Mouse (Mus musculus): ENCODE measurements around the gene Cc2d1a. TPM values are rescaled to one million over a fixed set of nuclear protein-coding genes. Genes with fewer than 3 reads are reported as not detected.

Gene Cc2d1a
- polyA plus RNA-seq, 1 experiment: 18.0 TPM

- H3K27me3 ChIP-seq (ENCODE audit: control insufficient read depth, insufficient read depth, low read length, poor library complexity, severe bottlenecking): no peaks in the 10 kb centered on the region
- H3K4me3 ChIP-seq (ENCODE audit: low read depth, low read length): no peak overlapping the region
- H3K9ac ChIP-seq (ENCODE audit: low read depth, poor library complexity, severe bottlenecking): no peak overlapping the region
- H3K36me3 ChIP-seq (ENCODE audit: control insufficient read depth, insufficient read depth, low read length, poor library complexity, severe bottlenecking): peaks cover 10% of the 10 kb centered on the region
- TF ChIP-seq POLR2A (IDR thresholded peaks at IDR 0.05; ENCODE audit: insufficient read depth, low read length) (no peak), EP300 (IDR thresholded peaks at IDR 0.05; ENCODE audit: insufficient read depth, low read depth, low read length) (no peak), CTCF (IDR thresholded peaks at IDR 0.05; ENCODE audit: low read depth, low read length) (no peak)
- H3K9me3 ChIP-seq (replicated peaks; ENCODE audit: control insufficient read depth, insufficient read depth, low read length, poor library complexity, severe bottlenecking): no peaks in the 10 kb centered on the region
- no peak overlapping the region for H3K27ac ChIP-seq (ENCODE audit: insufficient read depth, low read length)
- no peaks in the 10 kb centered on the region for H3K4me1 ChIP-seq (ENCODE audit: control insufficient read depth, insufficient read depth, low read length)
These were observed 41.3 kb downstream of the Cc2d1a start for GRCm38 (mm10) chr8:84106216-84107040.

GRCm38 (mm10) chr8:84105676-84106075 is 42.1 kb downstream of the Cc2d1a start:
- peaks cover 12% of the 10 kb centered on the region for H3K36me3 ChIP-seq (ENCODE audit: control insufficient read depth, insufficient read depth, low read length, poor library complexity, severe bottlenecking)
- no peak overlapping the region for H3K4me3 ChIP-seq (ENCODE audit: low read depth, low read length)
- TF ChIP-seq POLR2A (IDR thresholded peaks at IDR 0.05; ENCODE audit: insufficient read depth, low read length): no peak
- TF ChIP-seq EP300 (IDR thresholded peaks at IDR 0.05; ENCODE audit: insufficient read depth, low read depth, low read length): no peak
- no peak for TF ChIP-seq CTCF (IDR thresholded peaks at IDR 0.05; ENCODE audit: low read depth, low read length)
- H3K27ac ChIP-seq (ENCODE audit: insufficient read depth, low read length): no peak overlapping the region
- no peaks in the 10 kb centered on the region for H3K9me3 ChIP-seq (replicated peaks; ENCODE audit: control insufficient read depth, insufficient read depth, low read length, poor library complexity, severe bottlenecking)
- H3K9ac ChIP-seq (ENCODE audit: low read depth, poor library complexity, severe bottlenecking): peak overlapping the region; percentile 41
- no peaks in the 10 kb centered on the region for H3K27me3 ChIP-seq (ENCODE audit: control insufficient read depth, insufficient read depth, low read length, poor library complexity, severe bottlenecking)
- H3K4me1 ChIP-seq (ENCODE audit: control insufficient read depth, insufficient read depth, low read length): no peaks in the 10 kb centered on the region

- H3K27me3 ChIP-seq (ENCODE audit: control insufficient read depth, insufficient read depth, low read length, poor library complexity, severe bottlenecking): no peaks in the 10 kb centered on the region
- no peak within 1 kb of the TSS; the same call in 1 of the 2 replicates for H3K27ac ChIP-seq (ENCODE audit: insufficient read depth, low read length)
- H3K36me3 ChIP-seq (ENCODE audit: control insufficient read depth, insufficient read depth, low read length, poor library complexity, severe bottlenecking): peaks cover 12% of the 10 kb centered on the region
- H3K9ac ChIP-seq (ENCODE audit: low read depth, poor library complexity, severe bottlenecking): peak within 1 kb of the TSS; percentile 93
- H3K4me1 ChIP-seq (ENCODE audit: control insufficient read depth, insufficient read depth, low read length): no peaks in the 10 kb centered on the region
- TF ChIP-seq EP300 (IDR thresholded peaks at IDR 0.05; ENCODE audit: insufficient read depth, low read depth, low read length): no peak
- no peak for TF ChIP-seq CTCF (IDR thresholded peaks at IDR 0.05; ENCODE audit: low read depth, low read length)
- peak; percentile 77 for TF ChIP-seq POLR2A (IDR thresholded peaks at IDR 0.05; ENCODE audit: insufficient read depth, low read length)
- no peaks in the 10 kb centered on the region for H3K9me3 ChIP-seq (replicated peaks; ENCODE audit: control insufficient read depth, insufficient read depth, low read length, poor library complexity, severe bottlenecking)
- H3K4me3 ChIP-seq (ENCODE audit: low read depth, low read length): peak within 1 kb of the TSS; percentile 66
These were observed 42.8 kb downstream of the Cc2d1a start, which contains the start of gene Dcaf15 for GRCm38 (mm10) chr8:84104697-84105609. TSS of gene Dcaf15 (minus strand) at chr8:84104768.

GRCm38 (mm10) chr8:84104221-84104620 is 43.5 kb downstream of the Cc2d1a start:
- H3K27ac ChIP-seq (ENCODE audit: insufficient read depth, low read length): no peak overlapping the region
- H3K4me1 ChIP-seq (ENCODE audit: control insufficient read depth, insufficient read depth, low read length): no peaks in the 10 kb centered on the region
- peak overlapping the region; percentile 66 for H3K4me3 ChIP-seq (ENCODE audit: low read depth, low read length)
- TF ChIP-seq EP300 (IDR thresholded peaks at IDR 0.05; ENCODE audit: insufficient read depth, low read depth, low read length) (no peak), CTCF (IDR thresholded peaks at IDR 0.05; ENCODE audit: low read depth, low read length) (no peak)
- no peaks in the 10 kb centered on the region for H3K9me3 ChIP-seq (replicated peaks; ENCODE audit: control insufficient read depth, insufficient read depth, low read length, poor library complexity, severe bottlenecking)
- H3K27me3 ChIP-seq (ENCODE audit: control insufficient read depth, insufficient read depth, low read length, poor library complexity, severe bottlenecking): no peaks in the 10 kb centered on the region
- H3K9ac ChIP-seq (ENCODE audit: low read depth, poor library complexity, severe bottlenecking): peak overlapping the region; percentile 93
- peaks cover 12% of the 10 kb centered on the region for H3K36me3 ChIP-seq (ENCODE audit: control insufficient read depth, insufficient read depth, low read length, poor library complexity, severe bottlenecking)

- Histone ChIP-seq H3K9me3 (replicated peaks; ENCODE audit: control insufficient read depth, insufficient read depth, low read length, poor library complexity, severe bottlenecking) (no peaks in the 10 kb centered on the region), H3K27me3 (ENCODE audit: control insufficient read depth, insufficient read depth, low read length, poor library complexity, severe bottlenecking) (no peaks in the 10 kb centered on the region), H3K4me3 (ENCODE audit: low read depth, low read length) (peak overlapping the region; percentile 66), H3K36me3 (ENCODE audit: control insufficient read depth, insufficient read depth, low read length, poor library complexity, severe bottlenecking) (peaks cover 13% of the 10 kb centered on the region), H3K9ac (ENCODE audit: low read depth, poor library complexity, severe bottlenecking) (peak overlapping the region; percentile 93), H3K27ac (ENCODE audit: insufficient read depth, low read length) (no peak overlapping the region), H3K4me1 (ENCODE audit: control insufficient read depth, insufficient read depth, low read length) (no peaks in the 10 kb centered on the region)
- TF ChIP-seq POLR2A (IDR thresholded peaks at IDR 0.05; ENCODE audit: insufficient read depth, low read length) (no peak), EP300 (IDR thresholded peaks at IDR 0.05; ENCODE audit: insufficient read depth, low read depth, low read length) (no peak), CTCF (IDR thresholded peaks at IDR 0.05; ENCODE audit: low read depth, low read length) (no peak)
These were observed 44.1 kb downstream of the Cc2d1a start for GRCm38 (mm10) chr8:84103601-84104000.

Measured in ES-Bruce4 (cell line).